Mouse (Mus musculus) liver, embryonic 15.5 days (tissue): ENCODE results near the gene Ndrg3. TPM values are rescaled to one million over a fixed set of nuclear protein-coding genes. Genes with fewer than 3 reads are reported as not detected.
"Not testable (repeated sequence)": the region's sequence is repeated elsewhere in the genome, so short reads cannot be mapped to it uniquely, and the experiment has no call there.

Experiments
- ATAC-seq: fragments of 200-750 bp; cut with Nextera tagmentation; 2 replicates; pipeline ENCODE4 v1.8.0; 2017; ENCODE audit warnings: moderate number of reproducible peaks, mild to moderate bottlenecking, moderate library complexity; ENCODE audit not compliant: insufficient read depth
- H3K27ac ChIP-seq: fragments of 300-500 bp; sonication (generic); replicated peaks from 2 replicates; pipeline ENCODE4 v1.5.1; 2015; ENCODE audit warnings: mild to moderate bottlenecking, inconsistent platforms
- H3K27me3 ChIP-seq: fragments of 300-500 bp; sonication (generic); 2 replicates; pipeline ENCODE4 v1.6.1; 2015; ENCODE audit warnings: mild to moderate bottlenecking, inconsistent platforms
- H3K36me3 ChIP-seq: fragments of 300-500 bp; sonication (generic); replicated peaks from 2 replicates; pipeline ENCODE4 v1.6.1; 2015; ENCODE audit warnings: moderate library complexity, mild to moderate bottlenecking, inconsistent platforms
- H3K4me1 ChIP-seq: fragments of 300-500 bp; sonication (generic); replicated peaks from 2 replicates; pipeline ENCODE4 v1.6.1; 2015; ENCODE audit warnings: inconsistent platforms
- H3K4me2 ChIP-seq: fragments of 300-500 bp; sonication (generic); 2 replicates; pipeline ENCODE4 v1.6.1; 2015; ENCODE audit warnings: moderate library complexity, mild to moderate bottlenecking, inconsistent platforms
- H3K4me3 ChIP-seq: fragments of 300-500 bp; sonication (generic); replicated peaks from 2 replicates; pipeline ENCODE4 v1.5.1; 2015; ENCODE audit warnings: mild to moderate bottlenecking, inconsistent platforms
- H3K9ac ChIP-seq: fragments of 300-500 bp; sonication (generic); 2 replicates; pipeline ENCODE4 v1.6.1; 2015; ENCODE audit warnings: moderate library complexity, mild to moderate bottlenecking, inconsistent platforms
- H3K9me3 ChIP-seq: fragments of 300-500 bp; sonication (generic); replicated peaks from 2 replicates; pipeline ENCODE4 v1.6.1; 2016; ENCODE audit warnings: inconsistent platforms
- WGBS: fragments of 180-500 bp; shearing (Covaris S2); methylation state at CpG from one replicate; pipeline ENCODE4 v1.1.7; 2015; ENCODE audit warnings: mixed read lengths; ENCODE audit not compliant: insufficient replicate concordance; 5-methylcytosine and 5-hydroxymethylcytosine counted together
- polyA plus RNA-seq: library from polyadenylated mRNA; unstranded; fragments of >200 nt; fragmentation: Nextera tagmentation; extraction: Ambion mirVana; gene quantifications from 2 replicates; pipeline ENCODE4 v1.2.1, GENCODE M21; 2015

The Ndrg3 gene
- polyA plus RNA-seq, 1 experiment from 2014 or later = 32.9 TPM

- no peaks in the 10 kb centered on the region for H3K9me3 ChIP-seq
- no peak overlapping the region for H3K4me3 ChIP-seq
- WGBS = 62% methylated on average over 6 of the region's 6 CpGs
- H3K9ac ChIP-seq = no peak overlapping the region
- H3K27me3 ChIP-seq = no peaks in the 10 kb centered on the region
- no peak overlapping the region for H3K27ac ChIP-seq
- ATAC-seq = no peak
- H3K4me2 ChIP-seq = no peak overlapping the region
- peaks cover 31% of the 10 kb centered on the region for H3K36me3 ChIP-seq
- peaks cover 14% of the 10 kb centered on the region for H3K4me1 ChIP-seq
Measured at GRCm38 (mm10) chr2:156967388-156967787, 24.5 kb downstream of the Ndrg3 start.

GRCm38 (mm10) chr2:156963891-156964290 lies 28.0 kb downstream of the Ndrg3 start:
- H3K9me3 ChIP-seq = no peaks in the 10 kb centered on the region
- no peak overlapping the region for H3K4me2 ChIP-seq
- no peak overlapping the region for H3K9ac ChIP-seq
- no peak for ATAC-seq
- H3K4me1 ChIP-seq = peaks cover 20% of the 10 kb centered on the region
- WGBS = 84% methylated on average over 7 of the region's 7 CpGs
- H3K4me3 ChIP-seq = no peak overlapping the region
- peaks cover 24% of the 10 kb centered on the region for H3K36me3 ChIP-seq
- H3K27ac ChIP-seq = no peak overlapping the region
- no peaks in the 10 kb centered on the region for H3K27me3 ChIP-seq

DNA sequence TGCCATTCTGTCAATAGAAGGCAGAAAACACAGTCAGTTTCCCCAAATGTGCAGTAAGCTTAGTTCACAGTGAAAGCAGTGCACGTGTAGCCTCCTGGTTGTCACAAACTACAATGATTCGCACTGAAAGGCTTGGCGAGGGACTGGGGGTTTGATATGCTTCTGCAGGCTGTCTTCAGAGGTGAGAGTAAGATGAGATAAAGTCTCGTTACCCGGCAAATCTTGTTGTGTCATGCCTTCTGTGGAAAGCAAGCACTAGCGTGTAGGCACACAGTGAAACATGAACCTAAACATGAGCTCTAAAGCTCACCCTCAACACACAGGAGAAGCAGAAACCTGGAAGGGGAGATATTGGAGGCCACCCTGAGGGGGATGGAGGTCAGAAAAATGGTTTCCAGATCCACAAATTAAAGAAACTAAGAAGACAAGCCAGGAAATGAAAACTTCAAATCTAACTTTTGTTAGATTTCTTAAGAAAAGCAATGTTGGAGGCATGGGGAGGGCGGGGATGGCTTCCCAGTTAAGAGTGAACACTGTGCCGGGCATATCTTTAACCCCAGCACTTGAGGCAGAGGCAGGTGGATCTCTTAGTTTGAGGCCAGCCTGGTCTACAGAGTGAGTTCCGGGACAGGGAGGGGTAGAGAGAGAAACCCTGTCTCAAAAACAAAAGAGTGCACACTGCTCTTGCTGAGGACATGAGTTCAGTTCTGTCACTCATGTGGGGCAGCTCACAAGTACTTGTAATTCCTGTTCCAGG lies 33.2 kb downstream of the Ndrg3 start:
- ATAC-seq = peak; percentile 78
- Histone ChIP-seq H3K27ac (peak overlapping the region; percentile 90), H3K4me1 (peaks cover 49% of the 10 kb centered on the region), H3K4me3 (no peak overlapping the region), H3K9me3 (no peaks in the 10 kb centered on the region), H3K36me3 (peaks cover 21% of the 10 kb centered on the region), H3K4me2 (peak overlapping the region; percentile 36), H3K9ac (no peak overlapping the region), H3K27me3 (no peaks in the 10 kb centered on the region)
- 31% methylated on average over 9 of the region's 9 CpGs for WGBS

DNA sequence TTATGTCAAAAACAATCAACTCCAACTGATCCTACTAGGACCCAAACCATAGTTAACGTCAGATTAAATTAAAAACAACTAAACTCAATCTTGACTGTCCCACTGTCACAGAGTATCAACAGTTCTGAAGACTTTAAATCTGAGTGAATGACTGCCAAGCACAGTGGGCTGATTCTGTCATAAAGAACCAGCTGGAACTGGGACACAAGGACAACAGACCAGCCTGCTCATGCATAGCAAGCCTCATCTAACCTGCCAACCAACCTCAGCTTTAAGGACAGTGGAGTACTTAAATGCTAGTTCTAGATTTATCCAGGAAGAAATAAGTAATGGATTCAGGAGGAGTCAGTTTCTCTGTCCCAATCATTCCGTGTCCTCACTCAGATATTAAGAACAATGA lies 34.8 kb downstream of the Ndrg3 start:
- peaks cover 49% of the 10 kb centered on the region for H3K4me1 ChIP-seq
- 75% methylated on average over 2 of the region's 2 CpGs for WGBS
- peak overlapping the region; percentile 65; the same call in 1 of the 2 replicates for H3K27ac ChIP-seq
- H3K9ac ChIP-seq = no peak overlapping the region
- H3K4me3 ChIP-seq = no peak overlapping the region
- 0 out of 2 replicates have a peak overlapping the region, but pooled peaks have one; percentile 35 for H3K4me2 ChIP-seq
- H3K27me3 ChIP-seq = no peaks in the 10 kb centered on the region
- ATAC-seq = no peak
- no peaks in the 10 kb centered on the region for H3K9me3 ChIP-seq
- H3K36me3 ChIP-seq = peaks cover 18% of the 10 kb centered on the region

GRCm38 (mm10) chr2:156956306-156956705 lies 35.5 kb downstream of the Ndrg3 start:
- H3K9ac ChIP-seq = no peak overlapping the region
- H3K4me3 ChIP-seq = no peak overlapping the region
- 26% methylated on average over 7 of the region's 7 CpGs for WGBS
- H3K4me2 ChIP-seq = peak overlapping the region; percentile 35
- peak; percentile 88 for ATAC-seq
- no peaks in the 10 kb centered on the region for H3K27me3 ChIP-seq
- peak overlapping the region; percentile 65 for H3K27ac ChIP-seq
- peaks cover 49% of the 10 kb centered on the region for H3K4me1 ChIP-seq
- H3K9me3 ChIP-seq = no peaks in the 10 kb centered on the region
- H3K36me3 ChIP-seq = peaks cover 18% of the 10 kb centered on the region

DNA sequence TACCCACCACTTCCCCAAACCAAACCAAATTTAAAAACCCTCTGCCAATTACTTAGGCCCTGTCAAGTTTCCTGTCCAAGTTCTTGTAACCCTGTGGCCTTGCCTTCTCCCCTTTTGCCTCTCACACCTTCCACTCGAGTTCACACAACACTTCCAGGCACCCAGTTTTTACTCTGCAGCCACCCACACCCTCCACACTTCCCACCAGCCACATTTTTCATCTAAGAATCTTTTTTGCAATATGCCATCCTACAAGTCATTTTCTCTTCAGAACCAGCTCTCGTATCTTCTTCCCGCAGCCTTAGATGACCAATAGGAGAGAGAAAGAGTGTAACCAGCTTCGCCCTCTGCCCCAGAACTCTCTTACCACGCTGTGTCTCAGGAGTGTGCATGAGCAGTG lies 37.4 kb downstream of the Ndrg3 start:
- H3K4me3 ChIP-seq = no peak overlapping the region
- H3K27me3 ChIP-seq = no peaks in the 10 kb centered on the region
- no peak for ATAC-seq
- no peaks in the 10 kb centered on the region for H3K9me3 ChIP-seq
- no peak overlapping the region for H3K4me2 ChIP-seq
- peaks cover 45% of the 10 kb centered on the region for H3K4me1 ChIP-seq
- 85% methylated on average over 5 of the region's 5 CpGs for WGBS
- no peak overlapping the region for H3K9ac ChIP-seq
- H3K27ac ChIP-seq = 0 out of 2 replicates have a peak overlapping the region, but pooled peaks have one; percentile 19
- peaks cover 23% of the 10 kb centered on the region for H3K36me3 ChIP-seq

GRCm38 (mm10) chr2:156951301-156952094 lies 40.4 kb downstream of the Ndrg3 start:
- 85% methylated on average over 10 of the region's 10 CpGs for WGBS
- peaks cover 26% of the 10 kb centered on the region for H3K4me1 ChIP-seq
- H3K27ac ChIP-seq = 0 out of 2 replicates have a peak overlapping the region, but pooled peaks have one; percentile 0
- peak; percentile 64 for ATAC-seq
- H3K4me2 ChIP-seq = no peak overlapping the region
- H3K9me3 ChIP-seq = no peaks in the 10 kb centered on the region
- no peak overlapping the region for H3K4me3 ChIP-seq
- no peak overlapping the region for H3K9ac ChIP-seq
- peaks cover 36% of the 10 kb centered on the region for H3K36me3 ChIP-seq
- H3K27me3 ChIP-seq = no peaks in the 10 kb centered on the region

DNA sequence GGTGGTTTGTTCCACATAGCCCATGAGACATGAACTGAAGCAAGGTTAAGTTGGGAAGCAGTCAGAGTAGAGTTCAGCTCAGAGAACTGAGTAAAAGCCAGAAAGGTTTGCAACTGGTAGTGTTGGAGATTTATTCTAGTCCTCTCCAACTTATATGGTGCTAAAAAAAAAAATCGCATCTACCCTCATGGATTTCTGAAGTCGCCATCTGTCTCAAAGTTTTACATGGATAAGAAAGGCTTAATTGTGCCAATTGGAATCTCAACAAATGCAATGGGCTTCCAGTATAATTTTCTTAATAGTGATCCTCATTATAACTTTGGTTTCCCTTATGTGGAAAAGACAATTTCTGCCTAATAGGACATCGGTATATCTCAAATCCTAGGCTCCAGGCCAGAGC lies 41.0 kb downstream of the Ndrg3 start:
- no peak overlapping the region for H3K27ac ChIP-seq
- 89% methylated on average over 3 of the region's 3 CpGs for whole genome bisulfite sequencing

DNA sequence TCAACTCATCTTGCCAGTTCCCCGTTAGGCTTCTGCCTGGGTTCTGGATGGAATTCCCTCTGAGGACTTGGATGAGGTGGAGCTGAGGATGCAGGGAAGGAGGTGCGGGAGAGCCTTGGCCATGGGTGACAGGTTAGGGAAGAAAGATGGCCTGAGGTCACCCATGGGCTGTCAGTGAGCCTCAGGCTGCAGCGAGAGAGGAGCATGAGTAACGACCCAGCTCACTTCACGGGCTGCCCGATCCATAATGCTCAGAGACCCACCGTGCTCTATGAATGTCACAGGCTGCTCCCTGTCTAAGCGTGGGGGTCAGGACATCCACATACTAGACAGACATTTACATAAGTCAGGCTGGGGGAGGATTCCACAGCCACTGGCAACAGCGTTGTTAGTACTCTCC lies 50.3 kb downstream of the Ndrg3 start:
- peaks cover 52% of the 10 kb centered on the region for H3K36me3 ChIP-seq
- WGBS = 85% methylated on average over 9 of the region's 9 CpGs
- H3K27ac ChIP-seq = not testable (repeated sequence)

More for the DNA sequence above, 41.0 kb downstream of the Ndrg3 start:
- Histone ChIP-seq H3K9me3 (no peaks in the 10 kb centered on the region), H3K4me2 (no peak overlapping the region), H3K27me3 (no peaks in the 10 kb centered on the region), H3K4me3 (no peak overlapping the region), H3K36me3 (peaks cover 41% of the 10 kb centered on the region), H3K4me1 (peaks cover 19% of the 10 kb centered on the region), H3K9ac (no peak overlapping the region)
- no peak for ATAC-seq

DNA sequence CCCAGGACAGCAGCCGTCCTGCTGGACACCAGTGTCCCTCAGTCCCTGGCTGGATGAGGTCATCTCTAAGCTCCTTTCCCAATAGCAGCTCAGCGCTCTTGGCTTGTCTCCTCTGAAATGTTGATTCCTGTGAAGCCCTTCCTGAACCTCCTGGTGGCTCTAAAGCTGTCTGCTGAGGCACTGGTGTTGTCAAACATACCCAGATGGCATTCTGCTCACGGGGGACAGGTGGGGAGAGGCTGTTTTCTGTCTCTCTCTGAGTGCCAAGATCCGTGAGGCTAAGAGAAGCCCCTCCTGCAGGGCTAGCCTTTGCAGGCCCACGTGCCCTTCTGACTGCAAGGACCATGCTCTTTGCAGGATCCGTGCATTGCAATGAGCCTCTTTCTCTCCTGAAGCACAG lies 51.9 kb downstream of the Ndrg3 start:
- not testable (repeated sequence) for H3K4me2 ChIP-seq, H3K4me1 ChIP-seq, H3K9ac ChIP-seq, H3K9me3 ChIP-seq, H3K4me3 ChIP-seq, H3K27me3 ChIP-seq, ATAC-seq, H3K27ac ChIP-seq
- WGBS = 81% methylated on average over 6 of the region's 6 CpGs
- H3K36me3 ChIP-seq = peaks cover 54% of the 10 kb centered on the region

More for the DNA sequence above, 50.3 kb downstream of the Ndrg3 start:
- not testable (repeated sequence) for H3K4me1 ChIP-seq, H3K27me3 ChIP-seq, H3K4me2 ChIP-seq, H3K9ac ChIP-seq, H3K4me3 ChIP-seq, ATAC-seq, H3K9me3 ChIP-seq

DNA sequence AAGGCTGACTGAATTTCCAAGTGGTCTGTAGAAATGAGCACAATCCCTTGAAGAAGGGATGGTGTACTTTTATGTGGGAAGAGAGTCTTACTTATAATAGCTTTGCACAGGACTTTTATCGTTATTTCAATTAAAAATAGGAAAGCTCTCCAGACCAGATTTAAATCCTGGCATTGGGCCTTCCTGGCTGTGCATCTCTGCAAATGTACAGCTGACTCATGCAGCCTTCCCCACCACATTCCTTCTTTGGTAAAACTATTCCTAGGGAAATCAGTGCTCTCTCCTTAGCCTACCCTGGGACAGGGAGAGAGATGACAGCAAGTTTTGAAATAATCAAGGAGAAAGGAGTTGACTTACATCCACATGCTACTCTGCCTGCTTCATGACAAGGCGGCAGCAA lies 54.1 kb downstream of the Ndrg3 start:
- Histone ChIP-seq H3K4me2 (no peak overlapping the region), H3K4me3 (no peak overlapping the region), H3K9ac (no peak overlapping the region), H3K36me3 (peaks cover 45% of the 10 kb centered on the region), H3K4me1 (no peaks in the 10 kb centered on the region), H3K27ac (no peak overlapping the region), H3K27me3 (no peaks in the 10 kb centered on the region), H3K9me3 (no peaks in the 10 kb centered on the region)
- ATAC-seq = no peak
- 85% methylated on average over 2 of the region's 2 CpGs for WGBS
